Mouse (Mus musculus): ENCODE data around the gene Gm44503. TPM values are rescaled to one million over a fixed set of nuclear protein-coding genes. Genes with fewer than 3 reads are reported as not detected.
A peak's percentile ranks its signal among the peaks of the same experiment; 100 is the strongest.

The Gm44503 gene
- not detected in 2 replicates for polyA plus RNA-seq (2016; fragmentation: Nextera tagmentation; extraction: Ambion mirVana)

DNA sequence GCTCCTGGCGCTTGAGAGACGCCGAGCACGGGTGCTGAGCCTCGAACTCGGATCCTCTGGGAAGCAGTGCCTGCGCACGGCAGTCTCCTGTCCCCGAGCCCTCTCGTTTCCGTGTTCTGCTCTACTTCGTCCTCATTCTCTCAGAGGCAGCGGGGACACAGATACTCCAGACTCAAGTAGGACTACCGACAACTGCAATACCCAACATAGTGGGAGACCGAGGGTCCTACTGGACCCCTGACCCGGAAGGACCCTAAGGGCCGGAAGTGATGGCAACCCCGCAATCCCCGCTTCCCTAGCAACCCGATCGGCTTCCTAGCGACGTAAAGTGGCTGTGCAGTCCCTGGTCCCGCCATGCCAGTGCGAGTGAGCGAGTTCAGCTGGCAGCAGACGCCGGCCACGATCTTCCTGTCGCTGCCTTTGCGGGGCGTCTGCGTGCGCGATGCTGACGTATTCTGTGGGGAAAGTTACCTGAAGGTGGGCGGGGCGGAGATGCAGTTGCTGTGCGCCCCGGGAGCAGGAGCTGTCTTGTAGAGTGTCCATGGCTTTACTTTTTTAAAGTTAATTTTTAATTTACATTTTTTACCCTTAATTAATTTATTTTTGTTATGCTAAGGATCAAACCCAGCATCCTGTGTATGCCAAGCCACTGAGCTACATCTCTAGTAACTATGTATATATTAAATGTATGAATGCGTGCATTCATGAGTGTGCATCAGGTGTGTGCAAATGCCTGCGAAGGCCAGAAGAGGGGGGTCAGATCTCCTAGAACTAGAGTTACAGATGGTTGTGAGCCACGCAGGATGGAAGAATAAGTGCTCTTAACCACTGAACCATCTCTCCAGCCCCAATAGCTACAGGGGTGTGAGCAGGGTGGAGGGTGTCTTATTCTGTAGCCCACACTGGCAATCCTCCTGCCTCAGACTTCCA, at the start of gene Gm44503, which contains the start of gene Dyx1c1:
TSS of gene Gm44503 (plus strand) at position 332 of the 930 bp plus-strand sequence.
TSS of gene Dyx1c1 (plus strand) at position 265 of the 930 bp plus-strand sequence.
- peak within 1 kb of the TSS; percentile 66 for H3K9ac ChIP-seq
- peaks cover 9% of the 10 kb centered on the region for H3K4me1 ChIP-seq
- 2% methylated on average over 43 of the region's 43 CpGs for WGBS
- H3K27me3 ChIP-seq, result no peaks in the 10 kb centered on the region
- peak within 1 kb of the TSS; percentile 69 for H3K4me2 ChIP-seq (replicated peaks)
- H3K36me3 ChIP-seq, result no peaks in the 10 kb centered on the region
- peak within 1 kb of the TSS; percentile 44; the same call in 1 of the 2 replicates for H3K27ac ChIP-seq
- peak within 1 kb of the TSS; percentile 60 for H3K4me3 ChIP-seq
- H3K9me3 ChIP-seq (replicated peaks), result no peaks in the 10 kb centered on the region
- ATAC-seq (ENCODE audit: low FRiP score), result peak; percentile 94

DNA sequence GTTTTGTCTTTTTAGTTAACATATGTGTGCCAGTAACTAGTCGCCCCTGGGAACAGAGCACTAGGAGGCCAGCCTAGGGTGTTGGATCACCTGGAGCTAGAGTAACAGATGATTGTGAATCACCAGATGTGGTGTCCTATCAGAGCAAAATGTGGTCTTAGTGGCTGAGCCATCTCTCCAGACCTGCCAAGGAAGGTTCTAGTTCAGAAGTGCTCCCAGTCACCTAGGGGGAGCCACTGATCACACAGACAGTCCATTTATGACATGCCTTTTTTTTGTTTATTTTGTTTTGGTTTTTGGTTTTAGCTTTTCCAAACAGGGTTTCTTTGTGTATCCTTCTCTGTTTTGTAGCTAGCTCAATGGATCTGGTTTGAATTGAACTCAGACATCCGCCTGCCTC, 47.3 kb upstream of the Gm44503 start:
- H3K36me3 ChIP-seq, result peaks cover 4% of the 10 kb centered on the region; the same call in 1 of the 2 replicates
- H3K27ac ChIP-seq, result no peak overlapping the region
- no peaks in the 10 kb centered on the region for H3K27me3 ChIP-seq
- no peaks in the 10 kb centered on the region for H3K9me3 ChIP-seq (replicated peaks)
- no peaks in the 10 kb centered on the region for H3K4me1 ChIP-seq
- H3K4me2 ChIP-seq (replicated peaks), result no peak overlapping the region
- H3K9ac ChIP-seq, result no peak overlapping the region
- no peak overlapping the region for H3K4me3 ChIP-seq
- ATAC-seq (ENCODE audit: low FRiP score), result no peak
- WGBS, result 88% methylated on average over 2 of the region's 2 CpGs

GRCm38 (mm10) chr9:72913551-72913950, 45.1 kb upstream of the Gm44503 start:
- Histone ChIP-seq H3K4me3 (no peak overlapping the region), H3K27me3 (no peaks in the 10 kb centered on the region), H3K4me2 (replicated peaks) (no peak overlapping the region), H3K27ac (no peak overlapping the region), H3K9ac (no peak overlapping the region), H3K36me3 (no peaks in the 10 kb centered on the region), H3K9me3 (replicated peaks) (no peaks in the 10 kb centered on the region), H3K4me1 (no peaks in the 10 kb centered on the region)
- WGBS, result 82% methylated on average over 6 of the region's 6 CpGs
- no peak for ATAC-seq (ENCODE audit: low FRiP score)

DNA sequence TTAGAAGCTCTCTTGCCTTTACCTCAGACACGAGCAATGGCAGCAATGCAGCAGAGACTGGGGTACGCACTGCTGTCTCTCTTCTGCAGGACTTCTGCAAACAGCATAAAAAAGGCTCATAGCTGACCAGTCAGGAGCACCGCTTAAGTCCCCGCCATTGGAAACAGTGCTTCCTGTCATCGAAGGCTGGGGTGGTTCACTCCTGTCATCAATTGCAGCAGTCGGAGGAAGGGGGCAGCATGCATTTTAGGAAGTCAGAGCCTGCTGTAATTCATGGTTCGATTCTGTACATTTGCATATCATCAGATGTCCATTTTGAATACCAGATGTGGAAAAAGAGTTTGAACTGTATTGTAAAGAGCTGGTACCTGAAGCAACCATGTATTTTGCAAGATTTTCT, 42.9 kb upstream of the Gm44503 start:
- Histone ChIP-seq H3K4me3 (no peak overlapping the region), H3K9ac (no peak overlapping the region), H3K27me3 (no peaks in the 10 kb centered on the region), H3K9me3 (replicated peaks) (no peaks in the 10 kb centered on the region), H3K36me3 (no peaks in the 10 kb centered on the region), H3K27ac (no peak overlapping the region), H3K4me2 (replicated peaks) (no peak overlapping the region), H3K4me1 (no peaks in the 10 kb centered on the region)
- 69% methylated on average over 7 of the region's 7 CpGs for WGBS
- no peak for ATAC-seq (ENCODE audit: low FRiP score)

DNA sequence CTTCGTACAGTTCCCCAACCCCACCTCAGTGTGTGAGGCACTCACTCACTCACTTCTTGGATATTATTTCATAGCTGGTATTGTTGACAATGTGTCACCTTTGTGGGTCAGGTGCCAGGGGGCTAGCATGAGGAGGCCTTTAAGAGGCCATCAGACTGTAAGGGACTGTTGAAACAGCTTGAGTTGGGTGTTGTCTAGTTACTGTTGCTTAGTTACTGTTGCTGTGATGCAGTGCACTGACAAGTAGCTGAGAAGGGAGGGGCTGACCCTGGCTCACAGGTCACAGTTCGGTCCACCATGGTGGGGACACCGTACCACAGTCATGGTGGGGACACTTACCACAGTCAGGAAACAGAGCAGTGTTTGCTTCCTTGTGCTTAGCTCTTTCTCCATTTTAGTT, 35.6 kb upstream of the Gm44503 start:
- no peak for ATAC-seq (ENCODE audit: low FRiP score)
- no peaks in the 10 kb centered on the region for H3K27me3 ChIP-seq
- 77% methylated on average over 3 of the region's 3 CpGs for WGBS
- no peaks in the 10 kb centered on the region for H3K36me3 ChIP-seq
- no peak overlapping the region for H3K4me3 ChIP-seq
- no peaks in the 10 kb centered on the region for H3K9me3 ChIP-seq (replicated peaks)
- no peak overlapping the region for H3K9ac ChIP-seq
- H3K4me2 ChIP-seq (replicated peaks), result no peak overlapping the region
- peaks cover 21% of the 10 kb centered on the region for H3K4me1 ChIP-seq
- no peak overlapping the region for H3K27ac ChIP-seq

DNA sequence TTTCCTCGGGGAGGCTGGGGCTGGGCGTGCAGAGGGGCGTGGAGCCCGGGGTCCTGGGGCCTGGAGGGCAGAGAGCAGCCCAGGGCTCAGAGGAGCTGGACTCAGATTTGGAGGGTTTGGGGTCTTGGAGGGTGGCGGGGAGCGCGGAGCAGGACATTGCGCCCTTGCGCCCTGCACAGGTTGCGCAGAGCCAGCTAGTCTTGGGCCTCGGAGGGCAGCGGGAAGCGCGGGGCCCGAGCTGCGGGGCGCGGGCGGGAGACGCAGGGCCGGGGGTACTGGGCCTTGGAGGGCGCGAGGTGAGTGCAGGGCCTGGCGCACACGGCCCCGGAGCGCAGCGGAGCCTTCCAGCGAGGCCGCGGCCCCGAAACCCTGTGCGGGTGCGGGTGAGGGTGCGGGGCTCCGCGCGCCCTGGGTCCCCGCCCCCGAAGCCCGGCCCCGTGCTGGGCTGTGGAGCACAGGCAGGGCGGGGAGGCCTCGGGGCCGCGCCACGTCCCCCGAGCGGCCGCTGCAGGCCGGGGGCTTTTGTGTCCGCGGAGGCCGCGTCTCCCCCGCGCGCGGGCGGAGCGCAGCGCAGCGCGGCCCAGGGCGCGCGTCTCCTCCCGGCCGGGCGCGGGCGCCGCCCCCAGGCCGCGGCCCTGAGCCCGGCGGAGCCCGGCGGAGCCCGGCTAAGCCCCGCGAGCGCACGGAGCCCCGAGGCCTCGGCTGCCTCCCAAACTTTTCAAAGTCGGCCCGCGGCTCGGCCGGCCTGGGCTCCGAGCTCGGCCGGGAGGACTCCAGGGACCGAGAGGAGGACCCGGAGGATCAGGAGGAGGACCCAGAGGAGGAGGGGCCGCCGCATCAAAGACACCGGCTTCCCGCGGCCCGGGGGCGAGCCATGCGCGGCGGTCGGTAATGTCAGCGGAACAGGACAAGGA, 33.4 kb upstream of the Gm44503 start, which contains the start of gene Pygo1:
TSS of gene Pygo1 (plus strand) at position 625 of the 914 bp plus-strand sequence.
- ATAC-seq (ENCODE audit: low FRiP score), result peak; percentile 87
- WGBS, result under 1% methylated on average over 96 of the region's 108 CpGs
- Histone ChIP-seq H3K4me3 (peak within 1 kb of the TSS; percentile 72), H3K27me3 (no peaks in the 10 kb centered on the region), H3K4me1 (peaks cover 25% of the 10 kb centered on the region), H3K9me3 (replicated peaks) (no peaks in the 10 kb centered on the region), H3K36me3 (no peaks in the 10 kb centered on the region), H3K4me2 (replicated peaks) (peak within 1 kb of the TSS; percentile 91), H3K9ac (peak within 1 kb of the TSS; percentile 96), H3K27ac (peak within 1 kb of the TSS; percentile 87)

- 1% methylated on average over 20 of the region's 20 CpGs for WGBS
- Histone ChIP-seq H3K27ac (peak overlapping the region; percentile 87), H3K27me3 (no peaks in the 10 kb centered on the region), H3K4me1 (peaks cover 25% of the 10 kb centered on the region), H3K4me3 (peak overlapping the region; percentile 72), H3K9me3 (replicated peaks) (no peaks in the 10 kb centered on the region), H3K9ac (peak overlapping the region; percentile 96), H3K4me2 (replicated peaks) (peak overlapping the region; percentile 91), H3K36me3 (no peaks in the 10 kb centered on the region)
- peak; percentile 70 for ATAC-seq (ENCODE audit: low FRiP score)
Observed at GRCm38 (mm10) chr9:72925935-72926258, 32.8 kb upstream of the Gm44503 start.

- H3K27ac ChIP-seq, result no peak overlapping the region
- peaks cover 9% of the 10 kb centered on the region; the same call in 1 of the 2 replicates for H3K36me3 ChIP-seq
- H3K4me2 ChIP-seq (replicated peaks), result no peak overlapping the region
- no peaks in the 10 kb centered on the region for H3K9me3 ChIP-seq (replicated peaks)
- no peak overlapping the region for H3K9ac ChIP-seq
- WGBS, result 85% methylated on average over 13 of the region's 13 CpGs
- no peaks in the 10 kb centered on the region for H3K27me3 ChIP-seq
- no peak overlapping the region for H3K4me3 ChIP-seq
- H3K4me1 ChIP-seq, result peaks cover 20% of the 10 kb centered on the region
- ATAC-seq (ENCODE audit: low FRiP score), result no peak
Observed at GRCm38 (mm10) chr9:72931166-72931790, 27.4 kb upstream of the Gm44503 start.

GRCm38 (mm10) chr9:72935309-72935708, 23.3 kb upstream of the Gm44503 start:
- H3K27me3 ChIP-seq, result no peaks in the 10 kb centered on the region
- H3K9ac ChIP-seq, result no peak overlapping the region
- no peak overlapping the region for H3K4me3 ChIP-seq
- WGBS, result 84% methylated on average over 4 of the region's 4 CpGs
- ATAC-seq (ENCODE audit: low FRiP score), result no peak
- H3K27ac ChIP-seq, result no peak overlapping the region
- no peak overlapping the region for H3K4me2 ChIP-seq (replicated peaks)
- H3K4me1 ChIP-seq, result no peaks in the 10 kb centered on the region
- H3K36me3 ChIP-seq, result peaks cover 9% of the 10 kb centered on the region; the same call in 1 of the 2 replicates
- H3K9me3 ChIP-seq (replicated peaks), result no peaks in the 10 kb centered on the region

- Histone ChIP-seq H3K36me3 (peaks cover 9% of the 10 kb centered on the region; the same call in 1 of the 2 replicates), H3K4me3 (no peak overlapping the region), H3K27ac (no peak overlapping the region), H3K4me1 (no peaks in the 10 kb centered on the region), H3K9ac (no peak overlapping the region), H3K27me3 (no peaks in the 10 kb centered on the region), H3K4me2 (replicated peaks) (no peak overlapping the region), H3K9me3 (replicated peaks) (no peaks in the 10 kb centered on the region)
- ATAC-seq (ENCODE audit: low FRiP score), result no peak
- WGBS, result 70% methylated on average over 2 of the region's 2 CpGs
Observed at GRCm38 (mm10) chr9:72936301-72936700, 22.4 kb upstream of the Gm44503 start.

- H3K9me3 ChIP-seq (replicated peaks), result peaks cover 5% of the 10 kb centered on the region; the same call in 1 of the 2 replicates
- no peak overlapping the region for H3K9ac ChIP-seq
- no peak overlapping the region for H3K4me2 ChIP-seq (replicated peaks)
- peaks cover 35% of the 10 kb centered on the region for H3K36me3 ChIP-seq
- no peak for ATAC-seq (ENCODE audit: low FRiP score)
- H3K4me1 ChIP-seq, result no peaks in the 10 kb centered on the region
- no peaks in the 10 kb centered on the region for H3K27me3 ChIP-seq
- 63% methylated on average over 3 of the region's 3 CpGs for WGBS
- H3K4me3 ChIP-seq, result no peak overlapping the region
- no peak overlapping the region for H3K27ac ChIP-seq
Observed at GRCm38 (mm10) chr9:72943424-72943823, 15.2 kb upstream of the Gm44503 start.

All from hindbrain, embryonic 12.5 days (tissue).